Mouse (Mus musculus) ES-E14 (cell line): ENCODE results near the gene Kif23.

ENCODE experiments used
- CHD2 ChIP-seq: IDR thresholded peaks from 2 replicates; pipeline ENCODE4 v1.6.1; 2014; ENCODE audit warnings: mild to moderate bottlenecking, low read depth, low read length, inconsistent platforms
- MAFK ChIP-seq: IDR thresholded peaks from 2 replicates; pipeline ENCODE4 v1.6.1; 2014; ENCODE audit warnings: mild to moderate bottlenecking, low read depth, low read length, inconsistent platforms; ENCODE audit not compliant: insufficient read depth
- ZC3H11A ChIP-seq: IDR thresholded peaks from 2 replicates; pipeline ENCODE4 v1.6.1; 2012; ENCODE audit warnings: low read depth, mild to moderate bottlenecking, inconsistent platforms, low read length, borderline replicate concordance
- ZNF384 ChIP-seq: IDR thresholded peaks from 2 replicates; pipeline ENCODE4 v1.6.1; 2012; ENCODE audit warnings: low read depth, low read length, inconsistent platforms

DNA sequence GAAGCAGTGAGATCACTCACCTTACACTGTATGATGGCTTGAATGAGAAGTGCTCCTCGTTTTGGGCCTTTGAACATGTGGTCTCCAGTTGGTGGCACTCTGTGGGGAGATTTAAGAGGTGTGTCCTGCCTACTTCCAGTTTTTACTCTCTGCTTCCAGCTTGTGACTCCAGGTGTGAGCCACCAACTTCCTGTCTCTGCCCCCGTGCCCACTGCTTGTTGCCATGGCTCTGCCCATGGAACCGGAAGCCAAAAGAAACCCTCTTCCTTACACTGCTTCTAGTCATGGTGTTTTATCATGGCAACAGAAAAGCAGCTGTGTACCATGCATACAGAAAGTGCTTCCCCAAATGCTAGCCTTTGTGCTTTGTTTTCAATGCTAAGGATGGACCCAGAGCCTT lies 64.4 kb downstream of the Kif23 start:
- no peak for TF ChIP-seq MAFK
- no peak for TF ChIP-seq CHD2
- TF ChIP-seq ZC3H11A = no peak
- no peak for TF ChIP-seq ZNF384
